Mouse (Mus musculus) frontal cortex, postnatal 10 days (tissue): ENCODE measurements around the gene Pofut1.

Source experiments
- DNase-seq, 2 experiments: peaks; one replicate each; pipeline ENCODE4 v3.0.0; 2022; ENCODE audit warnings: low spot score in 2 of 2, mixed read lengths in 1 of 2

Pofut1 gene

DNA sequence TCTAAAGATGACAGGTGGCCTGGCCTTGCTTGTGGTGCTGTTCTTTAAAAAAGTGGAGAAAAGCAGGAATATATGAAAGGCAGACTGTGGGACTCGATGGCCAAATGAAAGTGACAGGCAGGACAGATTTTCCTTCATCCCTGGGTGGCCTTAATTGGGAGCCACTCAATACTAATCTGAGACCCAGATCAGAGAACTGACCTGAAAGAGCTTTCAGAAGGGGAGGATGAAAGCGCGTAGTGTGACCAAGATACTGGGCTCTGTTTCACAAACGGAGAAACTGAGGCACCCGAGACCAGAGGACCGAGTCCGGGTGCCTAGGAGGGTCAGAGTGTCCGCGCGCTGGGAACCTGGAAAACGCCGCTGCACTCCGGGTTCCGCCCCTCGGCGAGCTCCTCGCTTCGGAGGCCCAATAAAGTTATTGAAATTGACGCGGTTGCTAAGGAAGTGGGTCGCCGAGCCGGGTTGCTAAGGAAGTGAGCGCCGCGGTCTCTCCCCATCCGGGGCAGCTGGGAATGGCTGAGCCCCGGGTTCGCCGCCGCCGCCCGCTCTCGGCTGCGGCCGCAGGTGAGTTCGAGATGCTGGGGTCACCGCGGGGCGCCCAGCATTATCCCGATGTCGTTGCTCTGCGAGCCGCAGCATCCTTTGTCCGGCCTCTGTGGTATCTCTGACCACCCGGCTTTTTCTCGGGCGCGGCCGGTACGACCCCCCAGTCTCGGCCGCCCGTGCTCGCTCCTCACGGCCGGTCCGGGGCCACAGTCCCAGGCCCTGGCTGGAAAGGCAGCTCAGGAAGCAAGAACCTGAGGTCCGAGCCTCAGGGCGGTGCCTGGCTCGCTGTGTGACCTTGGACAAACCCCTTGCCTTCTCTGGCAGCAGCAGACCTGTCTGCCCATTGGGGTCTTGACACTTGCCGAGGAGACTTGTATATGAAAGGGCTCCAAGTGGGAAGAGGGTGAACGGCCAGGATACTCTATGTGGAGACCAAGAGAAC, 49.9 kb downstream of the Pofut1 start, which contains the start of gene Kif3b:
Kif3b (plus strand) TSS at position 476 of the 991 bp plus-strand sequence.
- DNase-seq = peak; percentile 82 to 87

- DNase-seq = peak in 1 of 2 experiments; percentile 50
Measured at GRCm38 (mm10) chr2:153292305-153292861, 51.0 kb downstream of the Pofut1 start.

DNA sequence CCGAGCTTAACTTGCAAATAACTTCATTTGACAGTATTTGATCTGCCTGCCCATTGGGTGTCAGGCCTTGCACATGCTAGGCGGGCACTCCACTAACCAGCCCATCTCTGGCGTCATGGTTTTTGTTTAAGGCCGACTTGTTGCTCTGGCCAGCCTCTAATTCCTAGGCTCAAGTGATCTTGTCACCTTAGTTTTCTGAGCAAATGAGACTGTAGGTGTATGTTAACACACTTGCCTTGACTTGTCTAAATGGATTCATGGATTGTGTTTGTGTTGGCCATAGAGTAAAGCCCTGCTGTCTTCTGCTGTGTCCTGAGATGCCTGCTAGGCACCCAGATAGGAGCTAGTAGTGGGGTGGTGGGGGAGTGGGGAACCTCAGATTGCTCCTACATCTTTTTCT, 53.9 kb downstream of the Pofut1 start:
- DNase-seq = no peak

DNA sequence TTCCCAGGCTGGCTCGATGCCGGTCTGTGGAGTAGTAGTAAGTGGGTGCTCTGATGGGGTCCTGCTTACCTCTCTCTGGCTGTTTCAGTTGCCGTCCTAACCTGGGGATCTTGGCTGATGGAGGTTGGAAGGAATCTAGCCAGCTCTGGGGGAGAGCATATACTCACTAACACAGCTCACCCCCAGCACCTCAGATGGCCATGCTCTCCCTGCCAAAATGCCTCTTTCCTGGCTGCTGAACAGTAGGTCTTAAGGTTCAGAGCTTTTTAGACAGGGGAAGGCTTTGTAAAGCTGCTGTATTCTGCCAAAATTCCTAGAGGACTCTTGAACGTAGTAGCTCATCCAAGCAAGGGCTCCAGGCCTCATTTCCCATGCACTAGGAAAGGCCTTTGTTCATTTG, 56.4 kb downstream of the Pofut1 start:
- no peak for DNase-seq

DNA sequence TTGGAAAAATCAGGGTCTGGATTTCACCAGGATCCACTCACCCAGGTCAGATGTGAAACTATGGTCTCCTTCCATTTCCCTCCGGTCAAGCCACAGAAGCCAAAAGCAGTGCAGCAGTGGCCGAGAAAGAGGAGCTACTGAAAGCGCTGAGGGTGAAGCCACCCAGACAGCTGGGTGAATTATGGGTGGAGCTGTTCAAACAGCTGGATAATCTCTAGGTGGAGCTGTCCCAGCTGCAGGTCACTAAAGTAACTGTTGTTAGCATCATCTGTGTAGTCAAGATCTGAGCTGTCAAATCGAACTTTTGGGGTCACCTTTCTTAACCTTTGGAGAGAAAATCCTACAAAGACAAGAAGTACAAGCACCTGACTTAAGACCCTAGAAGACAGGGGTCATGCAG, 57.1 kb downstream of the Pofut1 start:
- no peak for DNase-seq

GRCm38 (mm10) chr2:153298863-153299262, 57.5 kb downstream of the Pofut1 start:
- DNase-seq = no peak

DNA sequence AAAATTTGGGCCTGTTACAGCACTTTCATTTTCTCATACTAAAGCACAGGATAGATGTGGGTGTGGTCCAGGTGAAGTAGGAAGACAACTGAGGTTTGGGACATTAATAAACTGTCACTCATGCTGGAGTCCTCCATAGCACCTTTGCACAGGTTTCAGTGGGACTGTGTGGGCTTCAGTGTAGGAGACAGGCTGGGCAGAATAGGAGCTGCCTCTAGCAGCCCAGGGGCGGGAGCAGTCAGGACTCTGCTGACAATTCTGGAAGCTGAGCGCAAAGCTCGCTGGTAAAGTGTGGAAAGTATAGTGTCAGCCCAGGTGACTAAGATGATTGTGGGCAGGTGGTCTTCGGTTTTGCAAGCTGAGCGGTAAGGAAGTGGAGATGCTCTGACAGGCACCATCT, 59.8 kb downstream of the Pofut1 start:
- no peak for DNase-seq

DNA sequence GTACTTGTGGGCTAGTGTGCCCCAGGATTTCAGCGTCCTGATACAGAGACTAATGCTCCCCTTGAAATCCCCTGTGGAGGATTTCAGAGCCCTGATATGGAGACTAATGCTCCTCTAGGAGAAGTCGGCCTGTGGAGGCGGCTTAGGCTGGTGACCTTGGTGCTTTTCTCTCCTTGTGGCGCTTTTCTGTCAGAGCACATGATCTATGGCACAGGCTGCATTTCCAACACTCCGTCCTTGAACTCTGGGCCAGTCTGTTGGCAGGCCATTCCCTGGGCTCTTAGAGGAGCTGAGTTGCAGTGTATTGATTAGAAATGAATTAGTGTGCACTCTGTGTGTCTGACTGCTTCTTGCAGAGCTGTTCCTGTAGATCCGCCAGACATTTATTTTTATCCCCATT, 63.9 kb downstream of the Pofut1 start:
- no peak for DNase-seq

DNA sequence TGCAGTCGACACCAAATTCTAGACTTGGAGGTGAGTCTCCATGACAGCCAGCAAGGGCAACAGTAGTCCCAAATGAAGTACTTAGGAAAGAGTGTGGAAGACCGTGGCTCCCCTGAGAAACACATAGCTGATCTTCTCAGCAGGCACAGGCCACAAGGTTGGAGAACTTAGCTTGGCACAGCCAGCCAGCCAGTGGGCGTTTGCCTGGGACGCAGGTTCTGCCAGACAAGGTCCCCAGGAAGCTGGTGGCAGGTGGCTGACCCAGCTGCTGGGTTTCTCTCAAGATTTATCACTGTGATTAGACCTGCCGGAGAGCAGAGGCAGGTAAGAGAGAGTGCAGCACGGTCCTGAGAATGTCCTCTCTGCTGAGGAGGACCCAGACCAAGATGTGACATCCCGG, 67.3 kb downstream of the Pofut1 start:
- DNase-seq = no peak

GRCm38 (mm10) chr2:153309106-153309505, 67.8 kb downstream of the Pofut1 start:
- DNase-seq = no peak

DNA sequence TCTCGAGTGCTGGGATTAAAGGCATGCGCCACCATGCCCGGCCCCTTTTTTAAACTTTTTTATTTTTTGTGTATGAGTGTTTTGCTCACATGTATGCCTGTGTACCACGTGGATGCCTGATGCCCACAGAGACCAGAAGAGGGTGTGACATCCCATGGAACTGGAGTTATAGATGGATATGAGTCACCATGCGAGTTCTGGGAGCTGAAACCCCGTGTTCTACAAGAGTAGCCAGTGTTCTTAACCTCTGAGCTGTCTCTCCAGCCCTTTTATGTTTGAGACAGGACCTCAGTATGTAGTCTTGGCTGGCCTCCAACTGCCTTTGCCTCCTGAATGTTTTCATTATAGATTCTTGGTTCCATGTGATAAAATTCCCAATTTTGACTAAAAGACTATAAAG, 68.9 kb downstream of the Pofut1 start:
- no peak for DNase-seq

GRCm38 (mm10) chr2:153312884-153313283, 71.6 kb downstream of the Pofut1 start:
- no peak for DNase-seq

DNA sequence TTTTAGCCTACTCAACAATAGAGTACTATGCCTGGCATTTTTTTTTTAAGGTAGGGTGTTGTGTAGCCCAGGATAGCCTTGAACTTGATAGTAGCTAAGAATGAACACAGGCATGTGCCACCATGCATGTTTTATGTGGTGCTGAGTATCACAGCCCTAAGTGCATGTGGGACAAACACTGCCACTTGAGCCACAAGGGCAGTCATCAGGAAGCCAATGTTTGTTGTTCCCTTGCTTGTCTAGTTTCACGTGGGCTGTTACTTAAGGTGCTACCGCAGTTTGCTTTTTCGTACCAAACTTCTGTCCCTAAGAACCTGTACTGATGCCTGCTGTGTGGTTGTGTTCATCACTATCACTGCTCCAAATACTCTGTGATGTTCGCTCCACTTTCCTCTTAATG, 77.1 kb downstream of the Pofut1 start:
- DNase-seq = no peak

DNA sequence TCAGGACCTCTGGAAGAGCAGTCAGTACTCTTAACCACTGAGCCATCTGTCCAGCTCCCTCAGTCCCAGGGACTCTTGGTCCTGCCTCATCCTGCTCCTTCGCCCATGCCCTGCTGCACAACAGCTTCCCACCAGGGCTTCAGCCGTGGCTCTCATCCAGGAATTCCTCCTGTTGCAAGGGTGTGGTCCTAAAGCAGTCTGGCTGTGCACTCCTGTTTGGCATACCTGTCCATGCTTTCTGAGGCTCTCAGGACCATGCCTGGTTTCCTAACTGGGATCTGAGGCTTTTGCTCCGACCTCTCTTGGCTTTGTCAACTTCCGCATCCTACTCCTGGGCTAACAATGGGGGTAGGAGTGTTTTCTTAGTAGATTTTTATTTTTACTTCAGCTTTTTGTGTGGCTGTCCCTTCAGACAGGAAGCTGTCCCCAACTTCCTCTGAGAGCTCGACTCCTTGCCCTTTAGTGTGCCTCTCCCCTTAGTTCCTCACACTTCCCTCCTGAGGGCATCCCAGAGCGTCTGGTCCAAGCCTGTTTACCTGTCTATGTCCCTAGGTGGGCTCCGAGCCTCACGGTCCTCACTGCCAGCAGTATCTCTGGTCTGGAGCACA, 77.8 kb downstream of the Pofut1 start:
- DNase-seq = no peak
